In the genomic region with DNA sequence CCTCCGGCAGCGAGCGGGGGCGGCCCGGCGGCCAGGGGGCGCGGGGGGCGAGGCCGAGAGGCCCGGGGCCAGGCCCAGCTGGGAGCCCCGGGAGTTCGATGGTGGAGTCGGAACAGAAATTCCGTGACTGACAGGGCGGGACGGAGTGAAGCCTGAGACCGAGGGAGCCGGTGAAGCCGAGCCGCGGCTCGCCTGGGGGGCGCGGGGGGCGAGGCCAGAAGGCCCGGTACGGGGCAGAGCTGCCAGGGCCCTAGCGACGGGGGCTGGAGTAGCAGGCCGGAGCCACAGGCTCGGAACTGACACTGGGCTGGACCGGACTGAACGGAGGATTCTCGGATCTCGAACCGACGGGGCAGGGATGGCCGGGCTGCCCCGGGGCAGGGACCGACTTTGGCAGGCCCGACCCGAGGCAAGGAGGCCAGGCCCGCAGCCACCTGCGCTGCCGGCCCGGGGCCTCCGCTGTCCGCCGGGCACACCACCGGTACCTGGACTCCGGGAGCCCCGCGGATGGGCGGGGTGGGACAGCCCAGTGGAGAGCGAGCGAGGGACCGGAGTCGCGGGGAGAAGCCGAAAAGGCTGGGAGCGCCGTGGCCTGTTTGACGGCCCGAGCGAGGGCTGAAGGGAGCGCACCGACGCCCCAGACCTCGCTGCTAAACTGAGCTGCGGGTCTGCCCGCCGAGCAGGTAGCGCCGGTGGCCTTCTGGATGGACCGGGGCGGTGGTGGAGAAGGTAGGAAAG, we compare ENCODE assay signal across 8 mouse cellular contexts. TPM values are rescaled to one million over a fixed set of nuclear protein-coding genes. Genes with fewer than 3 reads are reported as not detected.
DNase-seq lines count a peak whose midpoint lies in the region; ATAC-seq and TF ChIP-seq lines count a peak whose summit lies in the region.

No protein-coding gene starts in this region.

- H3K4me3 ChIP-seq in kidney, adult 2 months (ENCODE audit: insufficient read depth, low read depth, low read length), result peak overlapping the region; percentile 94
- peak overlapping the region; percentile 92 for H3K4me3 ChIP-seq in liver, adult 2 months (ENCODE audit: insufficient read depth, low read depth, low read length)
- peak overlapping the region; percentile 77 for H3K4me3 ChIP-seq in stomach, embryonic 15.5 days (replicated peaks)

- DNase-seq in 3134 (ENCODE audit: extremely low read depth, insufficient read length, low spot score) (peak; percentile 73), adipocyte (ENCODE audit: low spot score) (peak; percentile 59)
- DNase-seq in embryo, embryonic 11 days, result peak; percentile 83
- DNase-seq in kidney, adult 2 months, result peak; percentile 78
- DNase-seq in liver, adult 2 months (ENCODE audit: extremely low read depth, low read depth, low spot score), result peak; percentile 41

- TF ChIP-seq CTCF in kidney, adult 2 months (conservative IDR thresholded peaks at IDR 0.05; ENCODE audit: insufficient read depth, insufficient read length, low read depth, low read length), result no peak; the same call in 1 of the 2 replicates
- TF ChIP-seq CTCF in liver, adult 2 months (IDR thresholded peaks at IDR 0.05; ENCODE audit: low read depth, low read length), result peak; percentile 50; the same call in 1 of the 2 replicates

- H3K27me3 ChIP-seq in kidney, adult 2 months (replicated peaks; ENCODE audit: control insufficient read depth, insufficient read depth, low read length), result no peaks in the 10 kb centered on the region; the same call in 1 of the 2 replicates
- H3K27me3 ChIP-seq in liver, adult 2 months (ENCODE audit: control insufficient read depth, insufficient read depth, low read length), result no peaks in the 10 kb centered on the region
- no peaks in the 10 kb centered on the region for H3K27me3 ChIP-seq in stomach, embryonic 15.5 days (replicated peaks)

- H3K4me1 ChIP-seq in kidney, adult 2 months (ENCODE audit: control insufficient read depth, insufficient read depth, low read length), result peaks cover 22% of the 10 kb centered on the region
- peaks cover 15% of the 10 kb centered on the region for H3K4me1 ChIP-seq in liver, adult 2 months (ENCODE audit: control insufficient read depth, insufficient read depth, low read length)
- H3K4me1 ChIP-seq in stomach, embryonic 15.5 days, result peaks cover 16% of the 10 kb centered on the region

- peak overlapping the region; percentile 83 for H3K4me2 ChIP-seq in stomach, embryonic 15.5 days

- under 1% methylated on average over 77 of the region's 77 CpGs for WGBS in kidney, adult 2 months
- WGBS in liver, adult 2 months, result under 1% methylated on average over 74 of the region's 77 CpGs
- WGBS in stomach, embryonic 15.5 days, result under 1% methylated on average over 77 of the region's 77 CpGs

- ATAC-seq in granulocyte monocyte progenitor cell, adult 5-6 weeks (replicated peaks; ENCODE audit: poor library complexity, severe bottlenecking), result peak; percentile 41
- ATAC-seq in monocyte, adult 5-6 weeks (replicated peaks; ENCODE audit: insufficient number of reproducible peaks, low FRiP score, low TSS enrichment, poor library complexity, severe bottlenecking), result peak; percentile 47; the same call in 1 of the 2 replicates
- ATAC-seq in stomach, embryonic 15.5 days (ENCODE audit: insufficient read depth, low FRiP score, low read depth), result peak; percentile 41

- H3K9me3 ChIP-seq in stomach, embryonic 15.5 days, result no peaks in the 10 kb centered on the region

- H3K79me2 ChIP-seq in liver, adult 2 months (ENCODE audit: control insufficient read depth, insufficient read depth, low read length), result peaks cover 26% of the 10 kb centered on the region

- peaks cover 3% of the 10 kb centered on the region for H3K36me3 ChIP-seq in kidney, adult 2 months (ENCODE audit: control insufficient read depth, insufficient read depth, low read length)
- peaks cover 12% of the 10 kb centered on the region for H3K36me3 ChIP-seq in liver, adult 2 months (ENCODE audit: control insufficient read depth, insufficient read depth, low read length)
- peaks cover 5% of the 10 kb centered on the region for H3K36me3 ChIP-seq in stomach, embryonic 15.5 days

- peak overlapping the region; percentile 57 for H3K27ac ChIP-seq in kidney, adult 2 months (ENCODE audit: insufficient read depth, low read depth, low read length)
- peak overlapping the region; percentile 61 for H3K27ac ChIP-seq in liver, adult 2 months (replicated peaks; ENCODE audit: insufficient read depth, low read depth, low read length)
- H3K27ac ChIP-seq in stomach, embryonic 15.5 days, result peak overlapping the region; percentile 96

- H3K9ac ChIP-seq in liver, adult 2 months (ENCODE audit: low read depth, low read length), result peak overlapping the region; percentile 97
- peak overlapping the region; percentile 81 for H3K9ac ChIP-seq in stomach, embryonic 15.5 days

- no peak for TF ChIP-seq POLR2A in kidney, adult 2 months (IDR thresholded peaks at IDR 0.05; ENCODE audit: low read depth, low read length)
- TF ChIP-seq POLR2A in liver, adult 2 months (IDR thresholded peaks at IDR 0.05; ENCODE audit: extremely low read depth, insufficient read depth, low read length), result no peak

RNA-seq across cellular contexts. Expression of gene Lrrc41, which starts 0.7 kb away (rescaled TPM):
- 17.9 and 24.3 TPM in 2 replicates for total RNA-seq in granulocyte monocyte progenitor cell, adult 5-6 weeks (2014; fragmentation: Nextera tagmentation)
- 19.2 and 20.7 TPM in 2 replicates for total RNA-seq in granulocyte monocyte progenitor cell, adult 5-6 weeks (2017)
- 47.3 and 56.4 TPM in 2 replicates for polyA plus RNA-seq in kidney, adult 2 months (2012; rRNA removed)
- 18.5 and 25.2 TPM in 2 replicates for total RNA-seq in liver, adult 2 months (2014; rRNA removed)
- 36.5 and 45.8 TPM in 2 replicates for polyA plus RNA-seq in liver, adult 2 months (2012; rRNA removed)
- 5.2 to 13.2 TPM (median 8.6 TPM) in 3 replicates for total RNA-seq in monocyte, adult 5-6 weeks (2017)
- polyA plus RNA-seq in stomach, embryonic 15.5 days (2015; fragmentation: Nextera tagmentation; extraction: Ambion mirVana), result 65.3 and 68.0 TPM in 2 replicates

RNA-seq across cellular contexts. Expression of gene Uqcrh, which starts 0.9 kb away (rescaled TPM):
- 723 and 784 TPM in 2 replicates for total RNA-seq in granulocyte monocyte progenitor cell, adult 5-6 weeks (2014; fragmentation: Nextera tagmentation)
- total RNA-seq in granulocyte monocyte progenitor cell, adult 5-6 weeks (2017), result 360 and 561 TPM in 2 replicates
- polyA plus RNA-seq in kidney, adult 2 months (2012; rRNA removed), result 355 and 608 TPM in 2 replicates
- 528 and 609 TPM in 2 replicates for total RNA-seq in liver, adult 2 months (2014; rRNA removed)
- 158 and 193 TPM in 2 replicates for polyA plus RNA-seq in liver, adult 2 months (2012; rRNA removed)
- 438 to 562 TPM (median 516 TPM) in 3 replicates for total RNA-seq in monocyte, adult 5-6 weeks (2017)
- 541 and 546 TPM in 2 replicates for polyA plus RNA-seq in stomach, embryonic 15.5 days (2015; fragmentation: Nextera tagmentation; extraction: Ambion mirVana)

RNA-seq across cellular contexts. Expression of gene Nsun4, which starts 22.1 kb away (rescaled TPM):
- 15.0 and 17.0 TPM in 2 replicates for total RNA-seq in granulocyte monocyte progenitor cell, adult 5-6 weeks (2014; fragmentation: Nextera tagmentation)
- 7.4 and 14.6 TPM in 2 replicates for total RNA-seq in granulocyte monocyte progenitor cell, adult 5-6 weeks (2017)
- 14.5 and 16.7 TPM in 2 replicates for polyA plus RNA-seq in kidney, adult 2 months (2012; rRNA removed)
- total RNA-seq in liver, adult 2 months (2014; rRNA removed), result 14.5 and 15.0 TPM in 2 replicates
- 8.9 and 11.8 TPM in 2 replicates for polyA plus RNA-seq in liver, adult 2 months (2012; rRNA removed)
- total RNA-seq in monocyte, adult 5-6 weeks (2017), result 19.5 to 41.1 TPM (median 19.5 TPM) in 3 replicates
- polyA plus RNA-seq in stomach, embryonic 15.5 days (2015; fragmentation: Nextera tagmentation; extraction: Ambion mirVana), result 19.8 and 21.0 TPM in 2 replicates

RNA-seq across cellular contexts. Expression of gene Rad54l, which starts 47.7 kb away (rescaled TPM):
- 37.5 and 43.3 TPM in 2 replicates for total RNA-seq in granulocyte monocyte progenitor cell, adult 5-6 weeks (2014; fragmentation: Nextera tagmentation)
- total RNA-seq in granulocyte monocyte progenitor cell, adult 5-6 weeks (2017), result 27.9 and 34.9 TPM in 2 replicates
- polyA plus RNA-seq in kidney, adult 2 months (2012; rRNA removed), result 0.31 and 0.33 TPM in 2 replicates
- 0.18 and 0.40 TPM in 2 replicates for total RNA-seq in liver, adult 2 months (2014; rRNA removed)
- polyA plus RNA-seq in liver, adult 2 months (2012; rRNA removed), result 0.06 and 0.11 TPM in 2 replicates
- 1.1 to 2.1 TPM (median 1.2 TPM) in 3 replicates for total RNA-seq in monocyte, adult 5-6 weeks (2017)
- 24.6 and 26.4 TPM in 2 replicates for polyA plus RNA-seq in stomach, embryonic 15.5 days (2015; fragmentation: Nextera tagmentation; extraction: Ambion mirVana)

RNA-seq across cellular contexts. Expression of gene Pomgnt1, which starts 47.8 kb away (rescaled TPM):
- 13.8 and 18.3 TPM in 2 replicates for total RNA-seq in granulocyte monocyte progenitor cell, adult 5-6 weeks (2014; fragmentation: Nextera tagmentation)
- total RNA-seq in granulocyte monocyte progenitor cell, adult 5-6 weeks (2017), result 17.1 and 17.5 TPM in 2 replicates
- 46.0 and 52.5 TPM in 2 replicates for polyA plus RNA-seq in kidney, adult 2 months (2012; rRNA removed)
- total RNA-seq in liver, adult 2 months (2014; rRNA removed), result 14.7 and 15.4 TPM in 2 replicates
- 15.2 and 19.1 TPM in 2 replicates for polyA plus RNA-seq in liver, adult 2 months (2012; rRNA removed)
- total RNA-seq in monocyte, adult 5-6 weeks (2017), result 10.0 to 24.0 TPM (median 12.7 TPM) in 3 replicates
- 50.0 and 52.9 TPM in 2 replicates for polyA plus RNA-seq in stomach, embryonic 15.5 days (2015; fragmentation: Nextera tagmentation; extraction: Ambion mirVana)

Comparison
In these comparisons a context has a peak if more than half of its experiments do, and no peak if none do; other contexts are left out.
1. Peak in every context shown above with its lines: DNase-seq, ATAC-seq, H3K4me3 ChIP-seq and H3K27ac ChIP-seq.